Mouse (Mus musculus) thymus, adult 2 months (tissue): ENCODE data around the gene Ctdsp1.
A peak's percentile ranks its signal among the peaks of the same experiment; 100 is the strongest.

Experiments
- CTCF ChIP-seq: fragments of 200-500 bp; IDR thresholded peaks from 2 replicates; pipeline ENCODE4 v1.5.1; 2012; ENCODE audit warnings: mild to moderate bottlenecking, control low read depth, low read length, moderate library complexity, borderline replicate concordance; ENCODE audit not compliant: control insufficient read depth, poor library complexity, insufficient read depth; ENCODE audit errors: extremely low read depth
- POLR2A ChIP-seq: fragments of 200-500 bp; IDR thresholded peaks from 2 replicates; pipeline ENCODE4 v1.6.1; 2012; ENCODE audit warnings: mild to moderate bottlenecking, low read length, control low read depth, moderate library complexity; ENCODE audit not compliant: control insufficient read depth, poor library complexity, insufficient read depth; ENCODE audit errors: extremely low read depth

DNA sequence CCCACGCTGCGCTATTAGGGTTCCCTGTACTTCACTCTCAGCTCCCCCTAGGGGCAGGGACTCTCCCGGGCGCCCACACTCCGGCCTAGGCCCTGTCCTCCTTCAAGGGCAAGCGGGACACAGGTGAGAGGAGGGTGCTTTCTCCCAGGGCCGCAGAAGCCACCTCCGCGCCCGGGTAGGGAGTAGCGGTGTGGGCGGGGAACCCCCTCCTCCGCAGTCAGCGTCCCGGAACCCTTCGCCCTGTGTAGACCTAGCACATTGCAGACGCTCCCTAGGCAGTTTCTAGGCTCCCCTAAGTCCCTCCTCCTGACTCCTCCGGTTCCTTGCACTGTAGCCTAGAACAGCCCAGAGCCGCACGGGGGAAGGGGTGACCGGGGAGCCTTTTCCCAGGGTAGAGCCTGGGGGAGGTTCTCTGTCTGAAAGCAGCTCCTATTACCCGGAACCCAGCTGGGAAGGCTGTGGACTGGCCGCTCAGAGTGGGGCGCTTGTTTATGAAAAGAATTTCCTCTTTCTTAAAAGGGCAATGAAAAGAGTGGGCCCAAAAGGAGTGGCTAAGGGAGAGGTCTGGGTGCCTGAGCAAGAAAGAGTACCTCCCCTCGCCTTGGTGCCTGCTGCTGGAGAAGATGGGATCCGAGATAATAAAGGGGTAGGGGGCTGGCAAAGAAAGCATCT, 4.5 kb upstream of the Ctdsp1 start:
- TF ChIP-seq POLR2A (peak; percentile 51; the same call in 1 of the 2 replicates), CTCF (peak; percentile 77; the same call in 1 of the 2 replicates)
